Mouse (Mus musculus): Measurements from ENCODE around the gene Stk40. TPM values are rescaled to one million over a fixed set of nuclear protein-coding genes. Genes with fewer than 3 reads are reported as not detected.
"Not testable (repeated sequence)": the region's sequence is repeated elsewhere in the genome, so short reads cannot be mapped to it uniquely, and the experiment has no call there.

Stk40 gene
- total RNA-seq (2021): 10 to 100 TPM; 33.6 to 41.5 TPM

GRCm38 (mm10) chr4:126103590-126104068, at the start of gene Stk40:
Gene Stk40, plus strand, starts transcription at chr4:126103957.
- DNase-seq: peak; percentile 93 to 94
- intact Hi-C loops (cut with DNase I): no loop called here

- no peak for DNase-seq
- intact Hi-C loops (cut with DNase I): no loop called here
Measured at GRCm38 (mm10) chr4:126057207-126058133, 46.3 kb upstream of the Stk40 start.

GRCm38 (mm10) chr4:126058134-126058996, 45.4 kb upstream of the Stk40 start, which contains the start of gene Oscp1:
Gene Oscp1, plus strand, starts transcription at chr4:126058565.
- intact Hi-C loops (cut with DNase I): no loop called here
- peak; percentile 81 to 86 for DNase-seq

GRCm38 (mm10) chr4:126058997-126059362, 44.8 kb upstream of the Stk40 start:
- no peak for DNase-seq
- intact Hi-C loops (cut with DNase I): no loop called here

- intact Hi-C loops (cut with DNase I): no loop called here
- DNase-seq: no peak
Measured at GRCm38 (mm10) chr4:126062856-126063255, 40.9 kb upstream of the Stk40 start.

- DNase-seq: no peak
- intact Hi-C loops (cut with DNase I): no loop called here
Measured at GRCm38 (mm10) chr4:126065241-126065640, 38.5 kb upstream of the Stk40 start.

- intact Hi-C loops (cut with DNase I): no loop called here
- peak; percentile 32 to 34 for DNase-seq
Measured at GRCm38 (mm10) chr4:126067401-126068077, 36.2 kb upstream of the Stk40 start.

GRCm38 (mm10) chr4:126068842-126069241, 34.9 kb upstream of the Stk40 start:
- DNase-seq: no peak
- intact Hi-C loops (cut with DNase I): no loop called here

- no peak for DNase-seq
- intact Hi-C loops (cut with DNase I): no loop called here
Measured at GRCm38 (mm10) chr4:126077833-126078232, 25.9 kb upstream of the Stk40 start.

- no peak for DNase-seq
- intact Hi-C loops (cut with DNase I): no loop called here
Measured at GRCm38 (mm10) chr4:126079266-126079665, 24.5 kb upstream of the Stk40 start.

GRCm38 (mm10) chr4:126081601-126082000, 22.2 kb upstream of the Stk40 start:
- intact Hi-C loops (cut with DNase I): no loop called here
- DNase-seq: no peak

GRCm38 (mm10) chr4:126083021-126083420, 20.7 kb upstream of the Stk40 start:
- intact Hi-C loops (cut with DNase I): no loop called here
- no peak for DNase-seq

GRCm38 (mm10) chr4:126084382-126084781, 19.4 kb upstream of the Stk40 start:
- intact Hi-C loops (cut with DNase I): no loop called here
- no peak for DNase-seq

GRCm38 (mm10) chr4:126085996-126086576, 17.7 kb upstream of the Stk40 start:
- DNase-seq: peak; percentile 81 to 83
- intact Hi-C loops (cut with DNase I): loop anchor here (1.0 to 5.0 kb wide), 3 partner anchors 28 to 176 kb away; partner anchors contain the start of gene Trappc3

GRCm38 (mm10) chr4:126090101-126090847, 13.5 kb upstream of the Stk40 start:
- intact Hi-C loops (cut with DNase I): no loop called here

GRCm38 (mm10) chr4:126090848-126091124, 13.0 kb upstream of the Stk40 start:
- intact Hi-C loops (cut with DNase I): no loop called here
- DNase-seq: no peak

More at GRCm38 (mm10) chr4:126090101-126090847, 13.5 kb upstream of the Stk40 start:
- no peak for DNase-seq

GRCm38 (mm10) chr4:126091873-126092272, 11.9 kb upstream of the Stk40 start:
- intact Hi-C loops (cut with DNase I): no loop called here
- no peak for DNase-seq

GRCm38 (mm10) chr4:126095622-126096430, 7.9 kb upstream of the Stk40 start:
- intact Hi-C loops (cut with DNase I): loop anchor here (5.0 kb wide), 1 partner anchor 226 kb away; the partner anchor contains the start of gene Adprhl2
- DNase-seq: not testable (repeated sequence)
